Mouse (Mus musculus): Measurements from ENCODE around the gene Hsd11b2.

The Hsd11b2 gene

DNA sequence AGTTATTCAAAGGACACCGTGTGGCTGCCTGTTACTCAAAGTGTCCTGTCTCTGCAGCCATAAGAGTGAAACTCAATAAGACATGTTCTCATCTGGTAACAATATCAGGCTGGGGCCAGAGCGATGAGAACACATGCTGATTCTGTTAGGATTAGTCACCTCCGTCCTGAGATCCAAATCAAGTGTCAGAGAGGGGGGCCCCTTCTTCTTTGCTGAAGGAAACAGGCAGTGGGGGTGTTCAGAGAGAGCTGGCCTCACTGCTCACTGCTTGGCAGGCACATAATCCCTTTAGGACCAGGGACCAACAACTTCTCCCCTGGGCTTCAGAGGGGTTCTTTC is 34.6 kb upstream of the Hsd11b2 start:
- DNase-seq (ENCODE audit: low spot score): no peak

DNA sequence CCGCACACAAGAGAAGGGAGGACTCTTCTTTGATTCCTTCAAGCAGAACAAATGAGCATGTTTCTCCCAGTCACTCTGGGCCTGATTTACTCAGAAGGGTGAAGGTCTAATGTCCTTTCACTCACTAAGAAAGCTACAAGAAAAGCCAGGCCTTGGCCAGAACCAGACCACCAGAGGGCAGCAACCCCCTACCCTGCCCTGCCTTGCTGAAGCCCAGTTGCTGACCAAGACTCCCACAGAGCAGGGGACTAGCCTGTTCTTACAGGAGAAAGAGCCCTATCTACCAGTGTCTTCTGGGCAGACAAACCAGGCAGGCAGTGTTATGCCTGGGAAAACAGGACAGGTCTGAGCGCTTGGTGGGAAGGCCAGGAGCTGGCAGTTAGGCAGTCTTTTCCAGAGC is 34.2 kb upstream of the Hsd11b2 start:
- no peak for DNase-seq (ENCODE audit: low spot score)

DNA sequence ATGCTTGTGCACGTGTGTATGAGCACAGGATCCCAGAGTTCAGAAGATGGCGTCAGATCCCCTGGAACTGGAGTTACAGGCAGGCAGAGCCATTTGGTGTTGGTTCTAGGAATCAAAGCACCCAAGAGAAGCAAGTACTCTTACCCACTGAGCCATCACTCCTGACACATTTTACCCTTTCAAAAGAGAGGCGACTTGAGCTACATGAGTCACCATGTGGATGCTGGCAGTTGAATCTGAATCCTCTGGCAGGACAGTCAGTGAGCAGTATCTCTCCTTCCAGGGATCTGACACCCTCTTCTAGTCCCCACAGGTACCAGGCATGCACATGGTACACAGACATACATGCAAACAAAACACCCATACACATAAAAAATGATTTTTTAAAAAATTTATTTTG is 30.5 kb upstream of the Hsd11b2 start:
- DNase-seq (ENCODE audit: low spot score): no peak

- no peak for DNase-seq (ENCODE audit: low spot score)
These were observed 29.3 kb upstream of the Hsd11b2 start for GRCm38 (mm10) chr8:105489281-105489680.

- DNase-seq (ENCODE audit: low spot score): no peak
These were observed 25.1 kb upstream of the Hsd11b2 start for GRCm38 (mm10) chr8:105493495-105493894.

DNA sequence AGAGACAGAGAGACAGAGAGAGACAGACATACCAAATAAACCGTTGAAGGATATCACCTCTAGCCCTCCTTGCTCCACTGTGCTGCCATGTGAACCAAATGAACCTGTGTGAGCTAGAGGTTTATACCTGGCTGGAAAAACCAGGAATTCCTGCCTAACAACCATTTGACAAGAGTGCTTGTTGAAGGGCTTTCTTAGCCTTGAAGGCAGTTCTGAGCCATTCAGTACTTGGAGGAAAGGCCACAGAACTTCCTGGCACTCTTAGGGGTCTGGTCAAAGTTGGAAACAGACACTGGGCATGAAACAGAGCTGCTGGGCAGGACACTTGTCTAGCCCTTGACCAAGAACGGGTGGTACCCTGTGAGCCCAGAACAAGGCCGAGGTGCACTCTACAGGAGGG is 24.0 kb upstream of the Hsd11b2 start:
- no peak for DNase-seq (ENCODE audit: low spot score)

- DNase-seq (ENCODE audit: low spot score): no peak
These were observed 22.9 kb upstream of the Hsd11b2 start for GRCm38 (mm10) chr8:105495350-105496302.

GRCm38 (mm10) chr8:105496439-105497180 is 21.9 kb upstream of the Hsd11b2 start, which contains the start of gene Zdhhc1:
Zdhhc1 (minus strand) TSS chr8:105496902.
- DNase-seq (ENCODE audit: low spot score): peak; percentile 70

DNA sequence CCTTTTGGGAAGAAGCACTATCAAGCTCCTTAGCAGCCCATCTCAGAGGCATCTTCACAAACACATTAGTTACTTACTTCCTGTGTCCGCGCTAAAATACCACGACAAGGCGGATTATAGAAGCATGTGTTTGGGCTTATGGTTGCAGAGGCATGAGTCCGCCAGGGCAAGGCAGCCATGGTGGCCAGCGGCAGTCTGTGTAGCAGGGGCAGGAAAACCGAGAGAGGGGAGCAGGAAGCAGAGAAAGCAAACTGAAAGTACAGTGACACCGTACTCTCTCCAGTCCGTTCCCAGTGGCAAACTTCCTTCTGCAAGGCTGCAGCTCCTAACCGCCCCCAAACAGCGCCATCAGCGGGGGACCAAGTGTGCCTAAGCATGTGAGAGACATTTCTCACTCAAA is 18.8 kb upstream of the Hsd11b2 start:
- DNase-seq (ENCODE audit: low spot score): no peak

GRCm38 (mm10) chr8:105504617-105505016 is 13.9 kb upstream of the Hsd11b2 start:
- no peak for DNase-seq (ENCODE audit: low spot score)

DNA sequence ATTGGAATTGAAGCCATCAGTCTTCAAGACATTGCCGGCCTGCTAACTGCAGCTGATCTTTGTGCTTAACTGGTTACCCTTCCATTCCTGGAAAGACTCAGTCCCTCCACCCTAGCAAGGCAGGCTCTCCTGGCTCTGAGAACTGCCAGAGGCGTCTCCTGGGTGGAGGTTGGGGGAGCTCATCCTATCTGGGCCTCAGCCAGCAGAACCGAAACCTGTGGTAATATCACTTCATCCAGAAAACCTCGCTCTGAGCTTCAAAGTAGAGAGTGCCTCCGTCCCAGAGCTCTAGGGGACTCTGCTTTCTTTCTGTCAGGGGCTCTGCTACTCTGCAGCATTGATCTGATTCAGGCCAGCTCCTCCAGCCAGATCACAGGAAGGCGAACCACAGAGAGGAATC is 11.6 kb upstream of the Hsd11b2 start:
- no peak for DNase-seq (ENCODE audit: low spot score)

- no peak for DNase-seq (ENCODE audit: low spot score)
These were observed 9.8 kb upstream of the Hsd11b2 start for GRCm38 (mm10) chr8:105508758-105509157.

GRCm38 (mm10) chr8:105509997-105510735 is 8.4 kb upstream of the Hsd11b2 start:
- no peak for DNase-seq (ENCODE audit: low spot score)

DNA sequence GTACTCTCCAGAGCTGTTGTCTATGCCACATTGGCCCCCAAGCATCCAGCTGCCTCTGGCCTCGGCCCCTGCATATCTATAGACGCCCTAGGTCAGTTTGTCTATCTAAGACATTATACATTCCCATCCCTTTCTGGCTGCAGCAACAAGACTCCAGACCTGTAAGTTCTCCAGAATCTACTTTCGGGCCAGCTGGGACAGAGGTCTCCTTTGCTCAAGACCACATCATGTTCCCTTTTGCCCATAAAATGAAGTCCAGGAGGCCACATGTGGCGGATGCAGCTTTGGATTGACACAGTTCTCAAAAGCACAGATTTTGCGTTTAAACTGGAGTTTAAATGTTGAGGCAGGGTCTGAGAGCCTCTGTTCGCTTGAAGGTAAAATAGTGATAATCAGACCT is 4.4 kb upstream of the Hsd11b2 start:
- DNase-seq (ENCODE audit: low spot score): no peak

GRCm38 (mm10) chr8:105514656-105515055 is 3.9 kb upstream of the Hsd11b2 start:
- no peak for DNase-seq (ENCODE audit: low spot score)

DNA sequence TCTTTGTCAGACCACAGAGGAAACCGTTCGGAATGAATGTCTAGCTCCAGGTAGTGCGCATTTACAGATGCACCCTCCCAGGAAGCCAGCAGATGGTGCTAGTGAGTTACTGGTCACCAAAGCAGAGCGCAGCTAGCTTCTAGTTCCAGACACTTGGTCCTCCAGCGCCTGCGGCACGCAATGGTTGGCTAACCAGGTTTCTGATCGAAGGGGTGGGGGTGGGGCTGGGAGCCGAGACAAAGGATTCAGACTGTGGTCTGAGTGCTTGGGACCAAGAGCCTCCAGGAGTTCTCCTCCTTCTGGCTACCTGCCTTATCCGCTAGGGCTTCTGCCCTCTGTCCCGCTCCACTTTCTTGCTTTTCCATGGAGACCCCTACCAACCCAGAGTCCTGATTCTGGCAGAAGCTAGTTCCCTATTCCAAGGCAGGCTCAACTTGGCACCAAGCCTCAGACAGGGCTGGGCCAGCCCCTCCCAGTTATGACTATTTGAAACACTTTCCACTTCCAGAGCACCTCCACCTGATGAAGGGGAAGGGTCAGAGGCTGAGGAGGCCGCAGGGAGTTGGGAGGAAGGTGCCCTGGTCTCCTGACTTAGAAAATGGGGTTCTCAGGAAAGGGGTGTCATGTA is 2.4 kb upstream of the Hsd11b2 start:
- DNase-seq (ENCODE audit: low spot score): peak; percentile 62

- DNase-seq (ENCODE audit: low spot score): no peak
These were observed 1.2 kb upstream of the Hsd11b2 start for GRCm38 (mm10) chr8:105517346-105517745.

- no peak for DNase-seq (ENCODE audit: low spot score)
These were observed 1.0 kb downstream of the Hsd11b2 start for GRCm38 (mm10) chr8:105519591-105519990.

- no peak for DNase-seq (ENCODE audit: low spot score)
These were observed 2.0 kb downstream of the Hsd11b2 start for GRCm38 (mm10) chr8:105520521-105520920.

- DNase-seq (ENCODE audit: low spot score): no peak
These were observed 2.5 kb downstream of the Hsd11b2 start for GRCm38 (mm10) chr8:105521061-105521460.

- DNase-seq (ENCODE audit: low spot score): no peak
These were observed 3.6 kb downstream of the Hsd11b2 start for GRCm38 (mm10) chr8:105521995-105522769.

All from left cerebral cortex, adult 11 months (tissue).